Mouse (Mus musculus): Measurements from ENCODE around the gene Mef2c.

DNA sequence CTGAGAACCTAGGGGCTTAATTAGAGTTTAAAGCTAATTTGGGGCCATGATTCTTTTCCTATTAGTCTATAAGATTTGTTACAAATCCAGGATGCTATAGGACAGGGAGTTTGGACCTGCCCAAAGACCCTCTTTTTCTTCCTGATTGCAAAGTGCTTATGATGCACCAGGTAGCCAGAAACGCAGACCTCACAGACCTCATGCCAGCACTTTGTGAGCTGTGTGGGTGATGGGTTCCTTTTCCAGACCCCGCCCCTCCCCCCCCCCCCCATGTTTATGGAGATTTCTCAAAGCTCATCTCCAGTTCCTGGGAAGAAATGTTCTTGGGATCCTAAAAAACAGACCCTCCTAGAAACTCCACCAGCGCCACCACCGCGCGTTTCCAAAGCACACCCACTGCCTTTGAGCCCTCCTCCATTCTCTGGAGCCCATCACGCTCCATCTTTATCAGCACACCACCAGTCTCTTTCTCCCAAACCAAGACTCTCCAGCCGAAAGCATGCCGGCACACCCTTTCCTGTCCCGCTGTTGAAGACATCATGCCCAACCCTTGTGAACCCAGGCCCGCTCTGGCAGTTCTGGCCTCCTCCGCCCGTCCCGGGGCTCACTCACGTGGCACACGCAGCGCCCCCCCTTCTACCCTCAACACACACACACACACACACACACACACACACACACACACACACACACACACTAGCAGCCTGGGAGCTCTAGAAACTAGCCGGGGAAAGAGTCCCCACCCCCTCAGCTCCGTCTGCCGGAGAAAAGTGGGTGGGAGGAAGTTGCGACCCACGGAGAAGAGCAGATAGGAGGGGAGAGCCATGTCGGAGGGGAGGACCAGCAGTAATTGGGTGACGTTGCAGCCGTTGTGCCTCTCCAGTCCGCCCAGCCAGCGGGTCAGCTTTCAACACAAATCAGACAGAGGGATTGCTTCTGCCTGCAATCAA is 14.1 kb downstream of the Mef2c start:
- TF ChIP-seq GATA1 (IDR thresholded peaks at IDR 0.05; ENCODE audit: low read length) (no peak), TAL1 (IDR thresholded peaks at IDR 0.05; ENCODE audit: low read length) (no peak)
